Mouse (Mus musculus) lung, embryonic 14.5 days (tissue): ENCODE measurements around the gene Fhdc1. TPM values are rescaled to one million over a fixed set of nuclear protein-coding genes. Genes with fewer than 3 reads are reported as not detected.

Source experiments
- ATAC-seq: fragments of 200-750 bp; cut with Nextera tagmentation; 2 replicates; pipeline ENCODE4 v1.8.0; 2017; ENCODE audit warnings: mild to moderate bottlenecking, moderate TSS enrichment, moderate library complexity; ENCODE audit not compliant: insufficient read depth
- DNase-seq: peaks from one replicate; pipeline ENCODE4 v3.0.0-alpha.2; 2015
- H3K27ac ChIP-seq: fragments of 300-500 bp; sonication (generic); 2 replicates; pipeline ENCODE4 v1.5.1; 2014; ENCODE audit warnings: low read depth, mild to moderate bottlenecking, moderate library complexity
- H3K27me3 ChIP-seq: fragments of 300-500 bp; sonication (generic); 2 replicates; pipeline ENCODE4 v1.6.1; 2014; ENCODE audit warnings: low read length, control low read depth; ENCODE audit not compliant: insufficient read depth
- H3K36me3 ChIP-seq: fragments of 300-500 bp; sonication (generic); 2 replicates; pipeline ENCODE4 v1.6.1; 2014; ENCODE audit warnings: control low read depth; ENCODE audit not compliant: insufficient read depth
- H3K4me1 ChIP-seq: fragments of 300-500 bp; sonication (generic); 2 replicates; pipeline ENCODE4 v1.6.1; 2014; ENCODE audit warnings: antibody characterized with exemption, control low read depth; ENCODE audit not compliant: insufficient read depth
- H3K4me2 ChIP-seq: fragments of 300-500 bp; sonication (generic); 2 replicates; pipeline ENCODE4 v1.6.1; 2014; ENCODE audit warnings: mild to moderate bottlenecking
- H3K4me3 ChIP-seq: fragments of 300-500 bp; sonication (generic); 2 replicates; pipeline ENCODE4 v1.5.1; 2014; ENCODE audit warnings: low read depth, low read length
- H3K9ac ChIP-seq: fragments of 300-500 bp; sonication (generic); 2 replicates; pipeline ENCODE4 v1.6.1; 2014
- H3K9me3 ChIP-seq: fragments of 300-500 bp; sonication (generic); 2 replicates; pipeline ENCODE4 v1.6.1; 2016; ENCODE audit warnings: low read depth, low read length, control low read depth
- CTCF ChIP-seq: IDR thresholded peaks from 2 replicates; pipeline ENCODE4 v1.5.1; 2016; ENCODE audit warnings: antibody characterized with exemption, low read depth
- WGBS: fragments of 180-500 bp; shearing (Covaris S2); extraction: QIAGEN DNeasy Blood & Tissue Kit; methylation state at CpG from one replicate; pipeline ENCODE4 v1.1.7; 2014; 5-methylcytosine and 5-hydroxymethylcytosine counted together
- polyA plus RNA-seq: library from polyadenylated mRNA; unstranded; fragments of >200 nt; fragmentation: Nextera tagmentation; extraction: Ambion mirVana; gene quantifications from 2 replicates; pipeline ENCODE4 v1.2.1, GENCODE M21; 2014

Gene Fhdc1
- polyA plus RNA-seq, 1 experiment from 2014 or later = 16.6 TPM

DNA sequence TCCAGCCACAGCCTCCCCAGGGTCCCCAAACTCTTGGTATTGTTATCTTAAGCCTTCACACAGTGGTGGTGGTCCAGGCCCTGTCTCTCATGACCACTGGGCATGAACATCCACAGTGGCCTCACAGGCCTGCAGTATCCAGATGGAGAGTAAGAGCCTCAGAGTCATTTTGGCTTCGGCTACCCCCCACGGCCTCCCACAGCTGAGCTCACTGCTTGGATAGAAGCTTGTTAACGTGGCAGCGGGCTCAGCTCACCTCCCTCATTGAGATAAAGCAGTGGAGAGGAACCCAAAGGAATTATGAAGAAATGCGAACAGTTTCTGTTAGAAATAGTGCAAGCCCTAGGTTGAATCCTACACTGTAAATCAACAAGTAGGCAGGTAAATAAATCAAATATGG, 32.4 kb downstream of the Fhdc1 start:
- H3K9me3 ChIP-seq = no peaks in the 10 kb centered on the region
- no peak for TF ChIP-seq CTCF

DNA sequence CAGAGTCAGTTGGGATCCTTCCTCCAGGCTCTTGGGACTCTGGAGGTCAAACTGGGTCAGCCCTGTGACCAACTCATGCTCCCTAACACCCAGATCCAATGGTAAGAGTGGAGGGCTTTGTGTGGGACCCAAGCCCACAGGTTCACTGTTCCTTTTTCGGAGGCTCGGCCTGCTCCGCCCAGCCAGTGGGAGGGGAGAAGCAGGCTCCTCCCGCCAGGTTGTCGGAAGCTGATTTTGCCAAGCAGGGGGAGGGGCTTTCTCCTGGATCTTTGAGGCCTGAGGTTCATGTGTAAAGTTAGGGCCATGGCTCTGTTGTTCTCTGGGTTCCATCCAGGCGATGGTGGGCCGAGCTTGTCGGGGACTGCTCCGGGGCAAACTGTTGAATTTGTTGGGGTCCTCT, 34.4 kb downstream of the Fhdc1 start:
- no peak overlapping the region for H3K4me3 ChIP-seq
- H3K36me3 ChIP-seq = peaks cover 17% of the 10 kb centered on the region; the same call in 1 of the 2 replicates
- no peaks in the 10 kb centered on the region for H3K9me3 ChIP-seq
- no peak for DNase-seq
- H3K27me3 ChIP-seq = no peaks in the 10 kb centered on the region
- no peak for TF ChIP-seq CTCF
- no peak overlapping the region for H3K4me2 ChIP-seq
- ATAC-seq = no peak
- no peak overlapping the region for H3K9ac ChIP-seq
- 51% methylated on average over 9 of the region's 9 CpGs for WGBS
- no peak overlapping the region for H3K27ac ChIP-seq
- H3K4me1 ChIP-seq = peaks cover 12% of the 10 kb centered on the region; the same call in 1 of the 2 replicates

More for the DNA sequence above, 32.4 kb downstream of the Fhdc1 start:
- H3K27me3 ChIP-seq = no peaks in the 10 kb centered on the region
- ATAC-seq (no peak), DNase-seq (no peak)
- no peak overlapping the region for H3K4me3 ChIP-seq
- 73% methylated on average over 5 of the region's 5 CpGs for WGBS
- no peak overlapping the region for H3K9ac ChIP-seq
- peaks cover 16% of the 10 kb centered on the region; the same call in 1 of the 2 replicates for H3K4me1 ChIP-seq
- peaks cover 17% of the 10 kb centered on the region; the same call in 1 of the 2 replicates for H3K36me3 ChIP-seq
- H3K4me2 ChIP-seq = no peak overlapping the region
- H3K27ac ChIP-seq = no peak overlapping the region

DNA sequence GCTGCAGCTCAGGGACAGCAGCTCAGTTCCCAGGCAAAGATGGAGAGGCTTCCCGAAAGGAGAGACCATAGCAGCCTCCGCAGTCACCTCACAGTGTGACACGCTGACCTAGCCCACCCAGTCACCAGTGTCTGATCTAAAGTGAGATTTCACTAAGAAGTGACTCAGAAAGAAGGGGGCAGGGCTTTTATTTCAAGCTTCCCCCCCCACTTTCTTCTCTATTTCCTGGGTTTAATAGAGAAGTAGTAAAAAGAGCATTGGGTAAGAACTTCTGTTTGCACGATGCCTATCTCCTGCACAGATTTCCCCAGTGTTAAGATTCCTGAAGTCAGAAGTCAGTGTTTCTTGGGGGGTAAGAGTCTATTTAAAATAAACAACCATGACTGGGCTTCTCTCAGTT, 37.3 kb downstream of the Fhdc1 start:
- TF ChIP-seq CTCF = no peak
- peaks cover 5% of the 10 kb centered on the region; the same call in 1 of the 2 replicates for H3K4me1 ChIP-seq
- H3K4me2 ChIP-seq = no peak overlapping the region
- no peak overlapping the region for H3K9ac ChIP-seq
- H3K9me3 ChIP-seq = no peaks in the 10 kb centered on the region
- ATAC-seq (no peak), DNase-seq (no peak)
- 60% methylated on average over 4 of the region's 4 CpGs for WGBS
- no peak overlapping the region for H3K4me3 ChIP-seq
- H3K27me3 ChIP-seq = no peaks in the 10 kb centered on the region
- peaks cover 12% of the 10 kb centered on the region; the same call in 1 of the 2 replicates for H3K36me3 ChIP-seq
- H3K27ac ChIP-seq = no peak overlapping the region

DNA sequence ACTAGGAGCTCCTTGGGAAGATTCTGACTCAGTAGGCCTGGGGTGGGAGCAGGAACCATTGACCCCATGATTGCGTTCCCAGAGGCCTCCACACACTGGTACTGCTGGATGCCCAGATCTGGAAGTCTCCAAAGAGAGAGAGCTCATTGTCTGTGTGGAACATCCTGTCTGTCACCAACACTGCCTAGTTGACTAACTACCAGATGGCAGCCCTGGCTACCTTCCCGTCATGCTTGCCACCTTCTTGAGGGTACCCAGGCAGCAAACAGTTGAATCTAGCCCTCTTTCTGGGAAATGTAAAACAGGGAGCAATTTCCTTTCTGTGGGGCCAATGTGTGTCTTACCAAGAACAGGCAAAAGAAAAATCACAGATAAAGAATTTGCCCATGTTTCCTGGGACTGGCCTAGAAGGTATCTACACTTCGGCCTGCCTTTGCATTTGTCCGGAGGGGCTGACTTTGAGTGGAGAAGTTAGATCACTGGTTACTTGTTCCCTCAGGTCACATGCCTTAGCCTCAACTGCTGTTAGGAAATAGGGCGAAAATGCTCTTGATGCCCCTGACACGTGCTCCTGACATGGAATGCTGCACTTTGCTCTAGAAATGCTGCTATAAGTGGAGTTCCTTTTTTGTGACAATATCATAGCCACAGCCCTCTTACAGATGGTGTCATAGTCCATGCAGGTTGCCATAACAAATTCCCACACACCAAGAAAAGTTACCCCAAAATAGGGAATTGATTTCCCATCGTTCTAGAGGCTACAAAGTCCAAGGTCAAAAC, 40.6 kb downstream of the Fhdc1 start:
- no peak for TF ChIP-seq CTCF
- no peak for ATAC-seq
- 87% methylated on average over 7 of the region's 7 CpGs for WGBS

DNA sequence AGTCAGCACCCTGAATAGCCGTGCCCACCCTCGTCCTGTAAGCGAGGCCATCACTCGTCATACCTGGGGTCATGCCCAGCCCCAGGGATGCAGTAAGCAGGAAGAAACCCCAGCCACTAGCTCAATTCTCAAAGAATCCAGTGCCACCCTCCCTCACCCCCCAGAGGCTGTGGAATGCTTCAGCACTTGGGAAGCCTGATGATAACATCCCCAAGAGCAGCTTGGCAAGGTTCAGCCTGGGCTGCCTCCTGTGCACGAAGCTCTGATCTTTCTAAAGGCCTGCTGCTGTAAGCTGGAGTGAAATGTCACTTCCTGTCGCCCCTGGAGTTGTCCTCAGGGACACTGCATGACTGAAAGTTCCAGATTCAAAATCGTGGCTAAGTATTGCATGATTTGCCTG, 41.4 kb downstream of the Fhdc1 start:
- Histone ChIP-seq H3K4me2 (no peak overlapping the region), H3K9me3 (no peaks in the 10 kb centered on the region), H3K9ac (no peak overlapping the region), H3K4me3 (no peak overlapping the region), H3K27me3 (no peaks in the 10 kb centered on the region), H3K36me3 (no peaks in the 10 kb centered on the region), H3K27ac (no peak overlapping the region), H3K4me1 (peaks cover 9% of the 10 kb centered on the region)
- TF ChIP-seq CTCF = no peak
- no peak for ATAC-seq
- 72% methylated on average over 7 of the region's 7 CpGs for WGBS
- no peak for DNase-seq

More for the DNA sequence above, 40.6 kb downstream of the Fhdc1 start:
- Histone ChIP-seq H3K9me3 (no peaks in the 10 kb centered on the region), H3K27me3 (no peaks in the 10 kb centered on the region), H3K4me3 (no peak overlapping the region), H3K27ac (no peak overlapping the region), H3K4me1 (peaks cover 9% of the 10 kb centered on the region), H3K4me2 (no peak overlapping the region), H3K9ac (no peak overlapping the region), H3K36me3 (no peaks in the 10 kb centered on the region; the same call in 1 of the 2 replicates)
- DNase-seq = no peak

DNA sequence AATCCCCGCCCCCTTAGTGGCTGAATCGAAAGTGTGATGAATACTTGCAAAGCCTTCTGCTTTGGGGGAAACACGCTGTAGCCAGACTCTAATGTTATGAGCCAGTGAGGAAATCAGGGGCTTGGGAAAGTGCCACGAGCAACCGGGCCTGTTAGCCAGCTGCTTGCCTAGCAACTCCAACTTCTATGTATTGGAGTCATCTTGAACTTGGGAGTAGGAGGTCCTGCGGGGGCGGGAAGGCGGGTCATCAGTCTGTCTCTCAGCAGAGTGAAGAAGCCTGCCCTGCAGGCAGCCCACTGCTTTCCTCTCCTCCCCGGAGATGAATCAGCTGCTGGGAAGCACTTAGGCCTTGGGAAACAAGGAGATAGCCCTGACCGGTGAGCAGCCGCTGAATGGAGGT, 42.1 kb downstream of the Fhdc1 start:
- Histone ChIP-seq H3K4me2 (no peak overlapping the region), H3K27ac (no peak overlapping the region), H3K4me3 (no peak overlapping the region), H3K27me3 (no peaks in the 10 kb centered on the region), H3K9me3 (no peaks in the 10 kb centered on the region), H3K4me1 (peaks cover 9% of the 10 kb centered on the region), H3K9ac (no peak overlapping the region), H3K36me3 (no peaks in the 10 kb centered on the region)
- 48% methylated on average over 11 of the region's 11 CpGs for WGBS
- DNase-seq (no peak), ATAC-seq (no peak)
- TF ChIP-seq CTCF = no peak

DNA sequence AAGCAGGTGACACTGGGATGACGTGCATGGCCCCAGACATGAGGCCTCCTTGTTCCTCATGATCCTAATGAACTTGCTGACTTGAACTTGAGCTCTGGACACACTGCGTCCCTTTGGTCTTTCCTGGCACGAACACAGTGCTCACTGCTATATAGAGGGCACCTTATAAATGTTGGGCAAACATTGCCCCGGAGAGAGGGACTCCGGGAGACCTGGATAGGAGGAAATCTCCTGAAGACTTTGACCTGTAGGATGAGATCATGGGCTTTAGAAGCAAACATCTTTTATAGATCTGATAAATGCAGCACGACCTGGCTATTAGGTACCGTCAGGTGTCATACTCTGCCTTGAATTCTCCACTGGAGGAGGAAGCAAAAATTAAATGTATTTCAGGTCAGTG, 43.3 kb downstream of the Fhdc1 start:
- H3K9ac ChIP-seq = no peak overlapping the region
- DNase-seq (no peak), ATAC-seq (no peak)
- H3K36me3 ChIP-seq = no peaks in the 10 kb centered on the region
- peaks cover 9% of the 10 kb centered on the region for H3K4me1 ChIP-seq
- H3K4me2 ChIP-seq = no peak overlapping the region
- H3K27me3 ChIP-seq = no peaks in the 10 kb centered on the region
- no peaks in the 10 kb centered on the region for H3K9me3 ChIP-seq
- WGBS = 91% methylated on average over 7 of the region's 7 CpGs
- TF ChIP-seq CTCF = no peak
- no peak overlapping the region for H3K27ac ChIP-seq
- no peak overlapping the region for H3K4me3 ChIP-seq
